Mouse (Mus musculus): ENCODE measurements around the gene Lrrc3b. TPM values are rescaled to one million over a fixed set of nuclear protein-coding genes. Genes with fewer than 3 reads are reported as not detected.

Gene Lrrc3b
- polyA plus RNA-seq (2012; rRNA removed), result 0.26 and 0.27 TPM in 2 replicates

GRCm38 (mm10) chr14:15438485-15439157 is at the start of gene Lrrc3b:
Lrrc3b (minus strand) TSS chr14:15438987.

